Mouse (Mus musculus) mouse embryonic stem cell (cell line): ENCODE data around the gene Olfr592.
"Not testable (repeated sequence)": the region's sequence is repeated elsewhere in the genome, so short reads cannot be mapped to it uniquely, and the experiment has no call there.

Experiments used
- in situ Hi-C, 2 experiments: fragments of 300-500 bp; cut with MboI; formaldehyde crosslinking; loops; 1 replicate in 1 of 2; 3 replicates in 1 of 2; pipeline ENCODE4 v1.14.3; 2019 to 2020; ENCODE audit warnings: low sequenced_read_pairs in 2 of 2, low pct_unique_long_range_greater_than_20kb in 1 of 2, mixed read lengths in 1 of 2; ENCODE audit not compliant: unreplicated experiment in 1 of 2

Olfr592 gene

DNA sequence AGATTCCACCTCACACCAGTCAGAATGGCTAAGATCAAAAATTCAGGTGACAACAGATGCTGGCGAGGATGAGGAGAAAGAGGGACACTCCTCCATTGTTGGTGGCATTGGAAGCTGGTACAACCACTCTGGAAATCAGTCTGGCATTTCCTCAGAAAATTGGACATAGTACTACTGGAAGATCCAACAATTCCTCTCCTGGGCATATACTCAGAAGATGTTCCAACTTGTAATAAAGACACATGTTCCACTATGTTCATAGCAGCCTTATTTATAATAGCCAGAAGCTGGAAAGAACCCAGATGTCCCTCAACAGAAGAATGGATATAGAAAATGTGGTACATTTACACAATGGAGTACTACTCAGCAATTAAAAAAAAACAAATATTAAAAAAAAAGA is at the start of gene Olfr592:
TSS of gene Olfr592 (plus strand) at position 301 of the 400 bp plus-strand sequence.
- in situ Hi-C loops, result not testable (repeated sequence)

DNA sequence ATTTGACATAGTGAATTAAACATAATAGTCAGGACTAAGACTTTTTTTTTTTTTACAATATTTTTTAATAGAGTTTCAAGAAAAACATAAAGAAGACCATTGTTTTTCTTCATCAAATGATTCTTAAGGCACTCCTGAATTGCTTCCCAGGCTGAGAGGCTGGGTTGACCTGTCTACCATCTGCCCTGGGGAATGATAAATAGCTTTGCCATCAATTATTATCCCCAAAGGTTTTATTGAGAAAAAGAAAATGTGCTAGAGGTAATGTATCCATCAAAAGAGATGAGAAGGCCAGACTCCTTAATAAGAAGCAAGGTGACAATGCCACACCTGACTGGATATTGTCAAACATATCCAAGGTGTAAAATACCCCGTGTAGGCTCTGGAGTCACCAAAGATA is 44.0 kb upstream of the Olfr592 start, which contains the start of gene Olfr588-ps1:
TSS of gene Olfr588-ps1 (plus strand) at position 301 of the 400 bp plus-strand sequence.
- in situ Hi-C loops, result no loop called here

DNA sequence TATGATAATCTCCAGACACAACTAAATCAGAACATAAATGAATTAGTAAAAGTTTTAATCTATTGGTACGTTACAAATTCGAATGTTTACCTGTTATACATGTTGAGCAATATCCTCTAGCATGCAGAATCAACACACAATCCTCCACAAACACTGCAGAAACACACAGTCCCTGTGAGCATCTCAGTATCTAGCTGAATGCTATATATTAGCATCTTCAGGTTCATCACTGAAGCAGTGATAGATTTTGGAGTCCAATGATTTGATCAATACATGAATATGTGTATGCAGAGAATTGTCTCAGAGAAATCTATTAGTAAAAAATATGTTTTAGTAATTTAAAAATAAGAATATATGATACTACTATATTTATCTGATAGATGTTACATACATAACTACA is 28.3 kb upstream of the Olfr592 start, which contains the start of gene Olfr589:
TSS of gene Olfr589 (minus strand) at position 101 of the 400 bp plus-strand sequence.
- in situ Hi-C loops, result no loop called here

DNA sequence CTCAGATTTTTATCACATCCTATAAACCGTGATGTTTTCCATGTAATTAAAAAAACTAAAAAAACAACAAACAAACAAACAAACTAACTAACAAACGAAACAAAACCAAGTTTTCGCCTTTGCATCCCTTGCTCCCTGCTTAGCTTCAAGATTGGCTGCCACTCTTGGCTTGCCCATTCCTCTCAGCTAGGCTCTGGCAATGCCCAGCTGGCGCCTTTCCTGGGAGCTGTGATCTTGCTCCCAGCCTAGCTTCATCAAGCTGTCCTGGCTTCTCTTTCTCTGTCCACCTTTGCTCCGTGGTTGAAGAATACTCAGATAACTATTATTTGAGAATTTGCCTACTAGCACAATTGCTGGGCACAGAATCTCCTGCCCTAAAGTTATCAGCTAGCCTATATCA is 14.9 kb upstream of the Olfr592 start:
- in situ Hi-C loops, result no loop called here

DNA sequence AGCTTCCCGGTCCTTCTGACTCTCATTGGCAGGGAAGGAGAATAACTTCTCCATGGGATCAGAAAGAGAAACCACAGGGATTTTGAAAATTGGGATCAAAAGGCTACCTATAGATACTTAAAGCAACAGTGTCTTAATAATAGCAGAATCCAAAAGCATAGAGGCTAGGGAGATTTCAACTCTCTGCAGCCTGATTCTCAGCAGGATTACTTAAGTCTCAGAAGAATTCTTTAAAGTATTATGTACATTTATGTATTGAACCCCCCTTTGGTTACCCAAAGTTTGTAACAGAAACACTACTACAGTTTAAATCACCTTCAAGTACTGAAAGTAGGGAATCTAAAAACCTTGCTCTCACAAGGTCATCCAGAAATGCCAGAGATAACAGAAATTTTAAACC is 6.4 kb upstream of the Olfr592 start, which contains the start of gene Olfr591:
TSS of gene Olfr591 (minus strand) at position 101 of the 400 bp plus-strand sequence.
- in situ Hi-C loops, result no loop called here

DNA sequence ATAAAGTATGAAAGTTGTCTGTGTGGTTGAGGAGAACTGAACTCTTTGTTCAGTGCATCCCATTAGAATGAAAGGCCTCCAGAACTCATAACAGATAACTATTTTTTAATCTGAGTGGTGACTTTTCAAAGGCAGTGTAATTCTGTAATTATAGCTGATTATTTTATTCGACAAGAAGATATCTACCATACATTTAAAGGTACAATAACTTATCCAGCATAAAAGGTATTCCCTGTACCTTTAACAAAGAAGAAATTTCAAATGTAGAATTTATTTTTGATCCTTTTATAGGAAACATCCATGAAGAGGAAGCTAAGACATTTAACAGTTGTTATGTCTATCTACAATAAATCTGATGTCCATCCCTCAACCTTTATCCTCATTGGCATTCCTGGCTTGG is 27.0 kb downstream of the Olfr592 start, which contains the start of gene Olfr593:
TSS of gene Olfr593 (plus strand) at position 301 of the 400 bp plus-strand sequence.
- in situ Hi-C loops, result no loop called here

DNA sequence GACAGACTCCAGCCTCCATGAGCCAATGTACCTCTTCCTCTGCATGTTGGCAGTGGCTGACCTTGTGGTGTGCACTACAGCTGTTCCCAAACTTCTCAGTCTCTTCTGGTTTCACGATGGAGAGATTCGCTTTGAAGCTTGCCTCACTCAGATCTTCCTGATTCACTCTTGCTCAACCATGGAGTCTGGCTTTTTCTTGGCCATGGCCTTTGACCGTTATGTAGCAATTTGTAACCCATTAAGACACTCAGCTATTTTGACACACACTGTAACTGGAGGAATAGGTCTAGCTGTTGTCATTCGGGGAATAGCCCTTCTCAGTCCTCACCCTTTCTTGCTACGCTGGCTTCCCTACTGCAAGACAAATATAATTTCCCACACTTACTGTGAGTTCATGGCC is 27.4 kb downstream of the Olfr592 start:
- in situ Hi-C loops, result not testable (repeated sequence)

DNA sequence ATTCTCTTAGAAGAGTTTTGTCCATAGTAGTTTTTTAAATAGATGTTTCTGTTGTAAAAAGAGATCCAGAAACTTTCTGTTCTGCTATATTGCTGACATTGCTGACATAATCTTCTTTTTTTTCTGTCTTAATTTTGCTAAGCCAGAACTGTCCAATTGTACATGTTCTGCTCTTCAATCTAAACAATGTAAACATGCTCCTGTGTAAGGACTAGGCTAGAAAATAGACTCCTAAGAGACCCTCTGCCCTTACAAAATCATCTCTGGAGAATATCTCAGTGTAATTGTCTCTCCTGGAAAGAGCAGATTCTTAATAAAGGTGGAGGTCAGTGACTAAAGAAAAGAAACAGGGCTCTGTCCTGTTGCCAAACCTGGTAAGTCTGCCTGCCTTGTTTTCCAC is 32.1 kb downstream of the Olfr592 start, which contains the start of gene Olfr594:
TSS of gene Olfr594 (plus strand) at position 301 of the 400 bp plus-strand sequence.
- in situ Hi-C loops, result no loop called here
